Mouse (Mus musculus) C2C12 (cell line): ENCODE data around the gene P2ry14.

Experiments used
- CTCF ChIP-seq: IDR thresholded peaks from one replicate; pipeline ENCODE4 v1.5.1; 2011; ENCODE audit not compliant: control insufficient read depth, insufficient read depth, insufficient read length
- MAX ChIP-seq: IDR thresholded peaks from one replicate; pipeline ENCODE4 v1.6.1; 2011; ENCODE audit warnings: mild to moderate bottlenecking, control low read depth

DNA sequence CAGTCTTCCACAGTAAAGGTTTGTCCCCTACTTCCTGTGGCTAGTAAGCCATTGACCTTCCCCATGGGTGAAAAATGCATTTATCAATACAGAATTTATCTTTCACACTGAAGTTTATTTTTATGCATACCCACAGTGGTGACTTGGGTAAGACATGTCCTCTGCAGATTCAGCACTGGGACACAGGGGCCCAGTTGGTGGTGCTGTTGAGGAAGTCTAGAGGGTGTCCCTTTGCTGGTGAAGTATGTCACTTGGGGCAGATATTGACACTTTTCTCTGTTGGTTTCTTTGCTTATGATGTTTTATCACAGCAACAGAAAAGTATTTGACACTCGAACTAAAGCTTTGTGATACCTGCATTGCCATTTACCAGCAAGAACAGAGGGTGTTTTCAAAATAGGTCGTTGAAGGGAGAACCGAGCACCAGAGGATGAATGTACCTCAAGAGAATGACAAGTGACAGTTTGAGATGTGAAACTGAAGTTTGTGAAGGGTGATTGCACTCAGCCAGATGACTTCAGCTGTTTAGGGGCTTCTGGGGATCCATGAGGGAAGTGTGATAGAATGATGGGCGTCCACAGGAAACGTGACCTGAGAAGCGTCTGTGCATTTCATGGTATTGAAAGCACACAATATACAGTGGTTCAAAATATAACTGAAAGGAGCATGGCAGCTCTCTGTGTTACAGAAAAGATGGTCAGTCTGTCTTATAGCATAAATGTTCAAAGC lies 21.2 kb upstream of the P2ry14 start:
- TF ChIP-seq CTCF = no peak
- TF ChIP-seq MAX = no peak
